Mouse (Mus musculus): Measurements from ENCODE around the gene Mnt. TPM values are rescaled to one million over a fixed set of nuclear protein-coding genes. Genes with fewer than 3 reads are reported as not detected.
A peak's percentile ranks its signal among the peaks of the same experiment; 100 is the strongest.

Mnt gene
- polyA plus RNA-seq, 1 experiment from 2014 or later = 5.1 TPM

- no peak; the same call in 1 of the 2 replicates for ATAC-seq (ENCODE audit: insufficient number of reproducible peaks, low FRiP score, low TSS enrichment, low read depth)
- peak; percentile 85 for DNase-seq (ENCODE audit: low spot score)
- Histone ChIP-seq H3K4me2 (ENCODE audit: low read depth, severe bottlenecking) (no peak overlapping the region), H3K9me3 (ENCODE audit: control insufficient read depth, low read length) (no peaks in the 10 kb centered on the region), H3K36me3 (ENCODE audit: control insufficient read depth, insufficient read depth, low read length) (no peaks in the 10 kb centered on the region; the same call in 1 of the 2 replicates), H3K27me3 (ENCODE audit: control insufficient read depth, insufficient read depth, low read length) (no peaks in the 10 kb centered on the region), H3K27ac (replicated peaks; ENCODE audit: low read depth, low read length) (no peak overlapping the region), H3K4me3 (ENCODE audit: low read depth, low read length) (no peak overlapping the region), H3K4me1 (ENCODE audit: control insufficient read depth, insufficient read depth, low read length) (peaks cover 1% of the 10 kb centered on the region; the same call in 1 of the 2 replicates), H3K9ac (ENCODE audit: low read length) (no peak overlapping the region)
- 4% methylated on average over 13 of the region's 13 CpGs for WGBS
Observed at GRCm38 (mm10) chr11:74847919-74848521, 17.3 kb downstream of the Mnt start.

- Histone ChIP-seq H3K36me3 (ENCODE audit: control insufficient read depth, insufficient read depth, low read length) (no peaks in the 10 kb centered on the region), H3K4me3 (ENCODE audit: low read depth, low read length) (no peak overlapping the region), H3K27me3 (ENCODE audit: control insufficient read depth, insufficient read depth, low read length) (no peaks in the 10 kb centered on the region), H3K4me1 (ENCODE audit: control insufficient read depth, insufficient read depth, low read length) (no peaks in the 10 kb centered on the region), H3K9me3 (ENCODE audit: control insufficient read depth, low read length) (no peaks in the 10 kb centered on the region), H3K9ac (ENCODE audit: low read length) (no peak overlapping the region), H3K4me2 (ENCODE audit: low read depth, severe bottlenecking) (no peak overlapping the region), H3K27ac (replicated peaks; ENCODE audit: low read depth, low read length) (0 out of 2 replicates have a peak overlapping the region, but pooled peaks have one; percentile 4)
- DNase-seq (ENCODE audit: low spot score) (no peak), ATAC-seq (ENCODE audit: insufficient number of reproducible peaks, low FRiP score, low TSS enrichment, low read depth) (no peak)
- 81% methylated on average over 14 of the region's 14 CpGs for WGBS
Observed at GRCm38 (mm10) chr11:74850998-74851661, 20.4 kb downstream of the Mnt start.

- ATAC-seq (ENCODE audit: insufficient number of reproducible peaks, low FRiP score, low TSS enrichment, low read depth) (no peak), DNase-seq (ENCODE audit: low spot score) (no peak)
- WGBS = 82% methylated on average over 9 of the region's 9 CpGs
- Histone ChIP-seq H3K27ac (replicated peaks; ENCODE audit: low read depth, low read length) (no peak overlapping the region), H3K27me3 (ENCODE audit: control insufficient read depth, insufficient read depth, low read length) (no peaks in the 10 kb centered on the region), H3K4me1 (ENCODE audit: control insufficient read depth, insufficient read depth, low read length) (no peaks in the 10 kb centered on the region), H3K36me3 (ENCODE audit: control insufficient read depth, insufficient read depth, low read length) (no peaks in the 10 kb centered on the region), H3K9ac (ENCODE audit: low read length) (no peak overlapping the region), H3K4me3 (ENCODE audit: low read depth, low read length) (no peak overlapping the region), H3K9me3 (ENCODE audit: control insufficient read depth, low read length) (no peaks in the 10 kb centered on the region), H3K4me2 (ENCODE audit: low read depth, severe bottlenecking) (no peak overlapping the region)
Observed at GRCm38 (mm10) chr11:74857756-74858155, 27.0 kb downstream of the Mnt start.

- 80% methylated on average over 5 of the region's 5 CpGs for WGBS
Observed at GRCm38 (mm10) chr11:74862129-74862528, 31.4 kb downstream of the Mnt start.

GRCm38 (mm10) chr11:74863471-74863870, 32.8 kb downstream of the Mnt start:
- Histone ChIP-seq H3K9ac (ENCODE audit: low read length) (no peak overlapping the region), H3K4me3 (ENCODE audit: low read depth, low read length) (no peak overlapping the region), H3K9me3 (ENCODE audit: control insufficient read depth, low read length) (no peaks in the 10 kb centered on the region), H3K27ac (replicated peaks; ENCODE audit: low read depth, low read length) (no peak overlapping the region), H3K4me2 (ENCODE audit: low read depth, severe bottlenecking) (no peak overlapping the region), H3K36me3 (ENCODE audit: control insufficient read depth, insufficient read depth, low read length) (no peaks in the 10 kb centered on the region), H3K4me1 (ENCODE audit: control insufficient read depth, insufficient read depth, low read length) (no peaks in the 10 kb centered on the region), H3K27me3 (ENCODE audit: control insufficient read depth, insufficient read depth, low read length) (no peaks in the 10 kb centered on the region)
- WGBS = 17% methylated on average over 11 of the region's 11 CpGs
- ATAC-seq (ENCODE audit: insufficient number of reproducible peaks, low FRiP score, low TSS enrichment, low read depth) = no peak
- DNase-seq (ENCODE audit: low spot score) = peak; percentile 54

More at GRCm38 (mm10) chr11:74862129-74862528, 31.4 kb downstream of the Mnt start:
- Histone ChIP-seq H3K9me3 (ENCODE audit: control insufficient read depth, low read length) (no peaks in the 10 kb centered on the region), H3K4me2 (ENCODE audit: low read depth, severe bottlenecking) (no peak overlapping the region), H3K4me1 (ENCODE audit: control insufficient read depth, insufficient read depth, low read length) (no peaks in the 10 kb centered on the region), H3K36me3 (ENCODE audit: control insufficient read depth, insufficient read depth, low read length) (no peaks in the 10 kb centered on the region), H3K9ac (ENCODE audit: low read length) (no peak overlapping the region), H3K27me3 (ENCODE audit: control insufficient read depth, insufficient read depth, low read length) (no peaks in the 10 kb centered on the region), H3K4me3 (ENCODE audit: low read depth, low read length) (no peak overlapping the region), H3K27ac (replicated peaks; ENCODE audit: low read depth, low read length) (no peak overlapping the region)
- no peak for DNase-seq (ENCODE audit: low spot score)
- no peak for ATAC-seq (ENCODE audit: insufficient number of reproducible peaks, low FRiP score, low TSS enrichment, low read depth)

- WGBS = 85% methylated on average over 9 of the region's 9 CpGs
- Histone ChIP-seq H3K4me2 (ENCODE audit: low read depth, severe bottlenecking) (no peak overlapping the region), H3K36me3 (ENCODE audit: control insufficient read depth, insufficient read depth, low read length) (no peaks in the 10 kb centered on the region), H3K27ac (replicated peaks; ENCODE audit: low read depth, low read length) (no peak overlapping the region), H3K9me3 (ENCODE audit: control insufficient read depth, low read length) (no peaks in the 10 kb centered on the region), H3K4me1 (ENCODE audit: control insufficient read depth, insufficient read depth, low read length) (no peaks in the 10 kb centered on the region), H3K4me3 (ENCODE audit: low read depth, low read length) (no peak overlapping the region), H3K9ac (ENCODE audit: low read length) (no peak overlapping the region), H3K27me3 (ENCODE audit: control insufficient read depth, insufficient read depth, low read length) (no peaks in the 10 kb centered on the region)
- ATAC-seq (ENCODE audit: insufficient number of reproducible peaks, low FRiP score, low TSS enrichment, low read depth) (no peak), DNase-seq (ENCODE audit: low spot score) (no peak)
Observed at GRCm38 (mm10) chr11:74864421-74864820, 33.7 kb downstream of the Mnt start.

GRCm38 (mm10) chr11:74865252-74865651, 34.5 kb downstream of the Mnt start:
- ATAC-seq (ENCODE audit: insufficient number of reproducible peaks, low FRiP score, low TSS enrichment, low read depth) (no peak), DNase-seq (ENCODE audit: low spot score) (no peak)
- H3K4me2 ChIP-seq (ENCODE audit: low read depth, severe bottlenecking) = no peak overlapping the region
- no peaks in the 10 kb centered on the region for H3K4me1 ChIP-seq (ENCODE audit: control insufficient read depth, insufficient read depth, low read length)
- H3K9me3 ChIP-seq (ENCODE audit: control insufficient read depth, low read length) = no peaks in the 10 kb centered on the region
- no peak overlapping the region for H3K4me3 ChIP-seq (ENCODE audit: low read depth, low read length)
- H3K27ac ChIP-seq (replicated peaks; ENCODE audit: low read depth, low read length) = no peak overlapping the region
- no peaks in the 10 kb centered on the region for H3K27me3 ChIP-seq (ENCODE audit: control insufficient read depth, insufficient read depth, low read length)
- no peak overlapping the region for H3K9ac ChIP-seq (ENCODE audit: low read length)
- 84% methylated on average over 9 of the region's 9 CpGs for WGBS
- H3K36me3 ChIP-seq (ENCODE audit: control insufficient read depth, insufficient read depth, low read length) = no peaks in the 10 kb centered on the region

- H3K4me3 ChIP-seq (ENCODE audit: low read depth, low read length) = no peak overlapping the region
- DNase-seq (ENCODE audit: low spot score) = no peak
Observed at GRCm38 (mm10) chr11:74866640-74867039, 35.9 kb downstream of the Mnt start.

More at GRCm38 (mm10) chr11:74866640-74867039, 35.9 kb downstream of the Mnt start:
- Histone ChIP-seq H3K9me3 (ENCODE audit: control insufficient read depth, low read length) (no peaks in the 10 kb centered on the region), H3K27ac (replicated peaks; ENCODE audit: low read depth, low read length) (no peak overlapping the region), H3K36me3 (ENCODE audit: control insufficient read depth, insufficient read depth, low read length) (no peaks in the 10 kb centered on the region), H3K27me3 (ENCODE audit: control insufficient read depth, insufficient read depth, low read length) (no peaks in the 10 kb centered on the region), H3K4me1 (ENCODE audit: control insufficient read depth, insufficient read depth, low read length) (no peaks in the 10 kb centered on the region), H3K4me2 (ENCODE audit: low read depth, severe bottlenecking) (no peak overlapping the region), H3K9ac (ENCODE audit: low read length) (no peak overlapping the region)
- 81% methylated on average over 4 of the region's 4 CpGs for WGBS
- no peak for ATAC-seq (ENCODE audit: insufficient number of reproducible peaks, low FRiP score, low TSS enrichment, low read depth)

Measured in limb, embryonic 11.5 days (tissue).